Mouse (Mus musculus) layer of hippocampus, postnatal 25 days (tissue): ENCODE measurements around the gene Ppfibp1. TPM values are rescaled to one million over a fixed set of nuclear protein-coding genes. Genes with fewer than 3 reads are reported as not detected.

ENCODE experiments used
- DNase-seq, 2 experiments: peaks; one replicate each; pipeline ENCODE4 v3.0.0; 2022; ENCODE audit warnings: mixed read lengths in 2 of 2, low spot score in 1 of 2; ENCODE audit errors: extremely low spot score in 1 of 2
- total RNA-seq, 2 experiments: library from RNA; stranded (reverse); gene quantifications; 2 replicates each; pipeline ENCODE4 v1.2.3; 2021

The Ppfibp1 gene
- total RNA-seq, 2 experiments from 2014 or later = 40.9 to 41.7 TPM

DNA sequence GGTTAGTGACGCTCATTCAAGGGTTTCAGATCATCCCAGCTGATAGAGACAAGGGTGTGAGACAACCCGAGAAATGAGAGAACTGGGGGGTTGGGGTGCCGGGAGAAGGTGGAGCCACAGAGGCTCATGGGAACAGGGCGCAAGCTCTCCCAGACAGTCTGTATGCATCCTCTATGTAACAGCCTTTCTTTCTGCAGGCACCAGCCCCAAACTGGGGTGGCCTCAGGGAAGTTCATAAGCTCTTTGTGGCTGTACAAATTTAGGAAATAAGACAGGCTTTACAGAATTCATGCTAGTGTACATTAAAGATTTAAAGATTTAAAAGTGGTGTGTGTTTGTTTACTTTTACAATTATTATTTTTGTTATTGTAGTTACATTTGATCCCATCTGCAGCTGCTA is 8.0 kb upstream of the Ppfibp1 start:
- no peak for DNase-seq

DNA sequence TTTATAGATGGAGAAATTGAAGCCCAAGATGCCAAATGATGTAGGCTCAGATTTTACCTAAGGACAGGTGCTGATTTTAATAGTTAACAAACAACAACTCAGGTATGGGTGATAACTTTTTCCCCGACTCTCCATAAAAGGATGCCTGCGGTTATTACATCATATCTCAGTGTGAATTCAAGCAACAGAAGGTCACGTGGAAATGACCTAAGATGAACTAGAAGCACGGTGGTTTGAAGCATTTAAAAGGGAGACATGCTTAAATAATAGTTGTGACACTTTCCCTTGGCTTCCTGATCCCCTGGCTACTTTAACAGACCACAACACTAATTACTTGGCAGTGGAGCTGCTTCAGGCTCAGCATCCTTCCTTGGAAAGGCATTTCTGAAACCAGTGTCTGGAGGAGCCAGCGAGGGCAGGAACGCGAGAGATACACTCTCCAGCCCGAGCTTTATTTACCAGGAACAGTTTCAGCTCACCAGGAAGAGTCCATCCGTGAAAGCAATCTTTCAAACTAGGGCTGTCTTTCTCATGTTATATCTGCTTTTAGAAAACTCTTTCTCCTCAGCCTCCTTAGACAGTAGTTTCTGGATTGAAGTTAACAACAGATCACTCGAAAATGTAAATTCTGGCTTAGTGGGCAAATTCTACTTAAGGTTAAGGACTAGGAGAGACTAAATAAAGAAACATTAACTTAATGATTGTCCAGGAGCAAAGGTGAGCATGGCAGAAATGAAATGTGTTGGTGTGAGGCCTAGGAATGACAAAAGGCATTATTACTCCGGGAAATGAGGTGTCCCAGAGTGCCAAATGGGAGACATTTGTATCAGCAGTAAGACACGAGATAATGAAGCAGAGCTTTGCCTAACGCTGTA is 6.2 kb upstream of the Ppfibp1 start:
- no peak for DNase-seq

GRCm38 (mm10) chr6:146883426-146883825 is 4.9 kb upstream of the Ppfibp1 start:
- no peak for DNase-seq

- DNase-seq = no peak
Observed at GRCm38 (mm10) chr6:146884171-146884570, 4.1 kb upstream of the Ppfibp1 start.

DNA sequence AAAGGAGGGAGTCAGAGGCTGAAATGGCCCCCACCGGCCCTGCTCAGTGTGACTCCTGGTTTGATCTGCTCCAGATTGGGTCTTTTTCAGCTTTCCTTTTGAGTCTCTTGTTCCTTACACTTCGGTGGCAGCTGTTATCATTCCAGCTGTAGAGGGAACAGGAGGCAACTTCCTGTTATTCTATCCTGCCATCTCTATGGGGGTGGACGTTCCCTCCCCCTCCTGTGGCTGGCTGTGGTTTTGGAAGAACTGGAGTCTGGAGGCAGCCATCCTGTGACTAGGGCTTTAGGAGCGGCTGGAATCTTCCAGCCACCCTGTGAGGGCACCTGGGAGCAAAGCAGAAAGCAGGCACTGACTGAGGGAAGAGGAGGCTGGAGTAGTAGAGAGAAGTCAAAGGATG is 3.4 kb upstream of the Ppfibp1 start:
- DNase-seq = no peak

DNA sequence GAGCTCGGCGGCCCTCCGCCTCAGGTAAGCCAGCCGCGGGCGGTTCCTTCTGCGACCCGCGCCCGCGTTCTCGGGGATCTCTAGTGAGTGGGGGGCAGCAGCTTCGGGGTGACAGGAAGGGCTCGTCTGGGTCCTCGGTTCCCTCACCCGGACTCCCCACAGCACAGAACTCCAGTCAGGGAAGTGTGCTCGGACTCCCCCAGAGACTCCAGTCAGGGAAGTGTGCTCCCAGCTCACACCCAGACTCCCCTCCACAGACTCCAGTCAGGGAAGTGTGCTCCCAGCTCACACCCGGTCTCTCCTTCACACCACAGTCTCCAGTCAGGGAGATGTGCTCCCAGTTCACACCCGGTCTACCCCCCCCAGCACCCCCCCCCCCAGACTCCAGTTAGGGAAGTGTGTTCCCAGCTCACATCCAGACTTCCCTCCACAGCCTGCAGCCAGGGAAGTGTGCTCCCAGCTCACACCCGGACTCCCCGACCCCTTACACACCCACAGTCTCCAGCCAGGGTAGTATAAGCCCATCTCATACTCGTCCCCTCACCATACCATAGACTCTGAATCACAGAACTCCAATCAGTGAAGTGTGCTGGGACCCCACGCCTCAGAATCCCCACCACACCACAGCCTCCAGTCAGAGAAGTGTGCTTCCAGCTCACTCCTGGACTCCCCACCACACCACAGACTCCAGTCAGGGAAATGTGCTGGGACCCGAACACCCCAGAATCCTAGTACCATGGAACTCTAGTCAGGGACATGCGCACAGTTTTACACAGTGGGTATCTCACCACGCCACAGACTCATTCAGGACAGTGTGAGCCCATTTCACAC is 588 bp downstream of the Ppfibp1 start:
- DNase-seq = no peak

DNA sequence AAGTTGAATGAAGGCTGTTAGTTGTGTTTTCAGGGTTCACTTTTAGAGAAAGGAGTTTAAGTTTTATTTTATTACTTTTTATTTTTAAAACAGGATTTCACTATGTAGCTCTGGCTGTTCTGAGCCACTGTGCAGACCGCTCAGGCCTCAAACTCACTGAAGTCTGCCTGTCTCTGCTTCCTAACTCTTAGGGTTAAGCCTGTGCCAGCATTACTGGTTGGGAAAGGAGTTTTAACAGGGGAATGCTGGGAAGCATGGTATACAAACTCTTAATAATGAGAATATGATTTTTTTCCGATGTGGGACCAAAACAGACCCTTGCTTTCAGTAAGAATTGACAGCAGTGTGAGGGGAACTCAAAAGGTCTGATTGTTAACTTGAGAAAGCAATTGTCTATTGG is 1.9 kb downstream of the Ppfibp1 start:
- no peak for DNase-seq

- no peak for DNase-seq
Observed at GRCm38 (mm10) chr6:146890633-146891032, 2.3 kb downstream of the Ppfibp1 start.

GRCm38 (mm10) chr6:146893890-146894289 is 5.6 kb downstream of the Ppfibp1 start:
- DNase-seq = no peak

DNA sequence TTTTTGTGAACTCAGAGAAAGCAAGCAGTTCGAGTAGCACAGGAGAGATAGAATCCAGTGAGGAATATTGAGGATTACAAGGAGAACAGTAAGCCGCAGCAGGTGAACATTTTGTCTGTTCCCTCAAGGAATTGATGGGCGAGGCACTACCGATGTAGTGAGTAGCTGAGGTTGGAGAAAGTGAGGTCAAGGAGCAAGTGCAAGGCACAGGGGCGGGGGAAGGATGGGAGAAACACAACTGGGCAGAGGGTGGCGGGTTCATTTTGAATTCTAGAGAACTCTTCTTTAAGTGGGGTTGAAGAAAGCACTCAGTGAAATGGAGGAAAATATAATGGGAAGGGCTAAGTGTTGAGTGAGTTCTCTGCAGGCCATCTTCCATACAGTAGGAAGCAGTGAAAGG is 10.4 kb downstream of the Ppfibp1 start:
- no peak for DNase-seq

DNA sequence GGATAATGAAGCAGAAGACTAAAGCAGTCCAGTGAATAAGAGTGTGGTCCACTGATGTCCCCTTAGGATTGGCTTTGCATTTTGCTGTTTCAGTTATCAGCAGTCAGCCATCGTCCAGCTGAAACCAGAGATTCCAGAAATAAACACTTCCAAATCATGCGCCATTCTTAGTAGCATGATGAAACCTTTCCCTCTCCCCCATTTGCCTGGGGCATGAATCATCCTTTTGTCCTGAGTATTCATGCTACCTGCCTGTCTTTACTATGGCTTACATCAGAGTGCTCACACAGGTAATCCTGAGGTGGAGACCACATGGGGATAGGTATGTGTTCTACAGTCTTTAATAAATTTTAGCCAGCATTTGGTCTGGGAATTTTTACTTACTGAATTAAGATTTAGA is 11.4 kb downstream of the Ppfibp1 start:
- no peak for DNase-seq

DNA sequence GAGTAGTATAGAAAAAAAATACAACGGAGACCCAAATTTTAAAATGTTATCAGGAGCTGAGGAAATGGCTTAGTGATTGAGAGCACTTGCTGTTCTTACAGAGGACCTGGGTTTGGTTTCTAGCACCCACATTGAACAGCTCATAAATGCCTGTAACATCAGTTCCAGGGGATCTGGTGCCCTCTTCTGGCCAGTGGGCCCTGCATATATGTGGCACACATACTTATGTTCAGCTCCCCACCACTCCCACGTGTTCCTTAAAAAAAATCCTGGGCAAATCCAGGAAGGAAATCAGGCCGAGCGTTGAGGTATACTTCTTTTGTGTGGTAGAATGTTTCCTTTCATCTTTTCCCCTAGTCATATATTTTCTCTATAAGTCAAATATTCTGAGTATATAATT is 13.6 kb downstream of the Ppfibp1 start:
- DNase-seq = no peak

DNA sequence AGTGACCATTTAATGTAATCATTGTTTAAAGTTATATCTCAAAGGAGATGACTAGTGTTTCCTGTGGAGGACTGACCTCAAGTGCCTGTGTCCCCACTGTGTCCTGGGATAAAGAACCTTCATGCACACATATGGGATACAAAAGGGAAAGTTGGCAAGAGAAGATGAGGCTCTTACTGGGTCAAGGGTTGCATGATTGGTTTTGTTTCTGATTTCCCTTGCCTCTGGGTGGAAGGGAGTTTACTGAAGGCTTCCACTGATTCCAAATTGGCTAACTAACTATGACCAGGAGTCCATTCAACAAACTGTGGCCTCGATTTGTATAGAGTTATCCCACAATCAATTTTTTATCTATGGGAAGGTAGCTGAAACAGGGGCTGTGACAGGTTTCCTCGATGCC is 15.3 kb downstream of the Ppfibp1 start:
- DNase-seq = no peak

GRCm38 (mm10) chr6:146904707-146905106 is 16.4 kb downstream of the Ppfibp1 start:
- no peak for DNase-seq

DNA sequence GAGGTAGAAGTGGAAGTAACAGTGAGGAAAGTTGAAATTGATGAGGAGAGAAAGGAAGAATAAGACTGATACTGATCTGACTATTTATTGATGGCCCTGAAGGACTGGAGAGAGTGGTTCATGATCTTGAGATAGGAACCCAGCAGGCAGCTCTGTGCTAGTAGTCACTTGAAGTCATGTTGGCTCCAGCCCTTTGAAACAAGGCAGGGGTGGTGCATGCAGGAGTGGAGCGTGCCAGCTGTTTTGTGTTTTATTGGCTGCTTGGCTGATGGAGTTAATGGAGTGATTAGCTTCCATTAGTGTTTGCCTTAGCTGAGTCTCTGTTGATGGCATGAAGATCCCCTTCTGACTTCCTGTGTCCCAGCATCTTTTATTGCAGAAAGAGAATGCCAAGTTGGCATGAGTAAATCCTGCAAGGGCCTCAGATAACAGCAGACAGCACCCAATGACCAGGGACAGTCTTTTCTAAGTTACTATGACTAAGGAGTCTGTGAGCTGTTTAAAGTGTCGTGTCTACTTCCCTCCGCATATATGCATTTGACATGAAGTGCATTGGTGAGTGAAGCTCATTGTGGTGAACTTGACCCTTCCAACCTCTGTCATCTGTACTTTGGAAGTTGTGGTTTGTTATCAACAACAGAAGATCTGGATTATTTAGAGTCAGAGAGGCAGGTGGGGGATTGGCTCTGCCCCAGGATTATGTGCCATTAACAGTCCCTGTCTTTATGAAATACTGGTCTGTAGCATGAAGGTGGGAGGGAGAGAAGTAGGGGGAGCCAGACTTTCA is 17.9 kb downstream of the Ppfibp1 start:
- DNase-seq = no peak

- no peak for DNase-seq
Observed at GRCm38 (mm10) chr6:146907061-146907794, 18.9 kb downstream of the Ppfibp1 start.

DNA sequence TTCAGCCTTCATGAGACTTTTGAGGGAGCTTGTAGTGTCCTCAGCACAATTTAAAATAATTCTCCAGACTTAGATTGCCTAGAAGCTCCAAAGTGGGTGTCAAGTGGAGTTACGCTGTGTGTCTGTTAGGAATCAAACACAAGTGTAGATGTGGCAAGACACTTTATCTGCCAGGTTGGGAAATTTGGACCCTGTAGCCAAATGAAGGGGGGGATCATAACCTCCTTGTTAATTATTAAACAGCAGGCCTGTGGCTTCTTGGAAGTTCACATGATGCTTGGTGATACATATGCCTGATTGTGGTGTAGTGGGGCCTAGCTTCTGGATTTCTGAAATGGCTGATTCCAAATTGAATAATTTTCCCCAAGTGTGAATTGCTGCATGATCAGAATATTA is 19.5 kb downstream of the Ppfibp1 start:
- DNase-seq = no peak

DNA sequence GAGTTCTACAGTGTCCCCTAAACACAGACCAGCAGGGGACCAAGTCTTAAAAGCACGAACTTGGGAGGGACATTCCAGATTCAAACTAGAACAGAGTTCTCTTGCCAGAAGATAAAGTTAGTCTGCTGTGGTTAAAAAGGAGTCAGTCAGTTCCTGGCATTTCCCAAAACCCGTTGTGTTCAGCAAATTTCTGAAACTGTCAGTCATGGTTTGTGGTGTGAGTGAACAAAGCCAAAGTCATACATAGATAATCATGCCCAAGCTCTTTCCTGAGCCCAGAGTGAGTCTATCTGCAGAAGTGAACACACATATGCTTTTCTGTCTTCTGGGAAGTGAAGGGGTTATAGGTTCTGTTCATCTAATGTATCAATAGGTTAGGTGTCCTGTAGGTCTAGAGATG is 20.5 kb downstream of the Ppfibp1 start:
- no peak for DNase-seq

DNA sequence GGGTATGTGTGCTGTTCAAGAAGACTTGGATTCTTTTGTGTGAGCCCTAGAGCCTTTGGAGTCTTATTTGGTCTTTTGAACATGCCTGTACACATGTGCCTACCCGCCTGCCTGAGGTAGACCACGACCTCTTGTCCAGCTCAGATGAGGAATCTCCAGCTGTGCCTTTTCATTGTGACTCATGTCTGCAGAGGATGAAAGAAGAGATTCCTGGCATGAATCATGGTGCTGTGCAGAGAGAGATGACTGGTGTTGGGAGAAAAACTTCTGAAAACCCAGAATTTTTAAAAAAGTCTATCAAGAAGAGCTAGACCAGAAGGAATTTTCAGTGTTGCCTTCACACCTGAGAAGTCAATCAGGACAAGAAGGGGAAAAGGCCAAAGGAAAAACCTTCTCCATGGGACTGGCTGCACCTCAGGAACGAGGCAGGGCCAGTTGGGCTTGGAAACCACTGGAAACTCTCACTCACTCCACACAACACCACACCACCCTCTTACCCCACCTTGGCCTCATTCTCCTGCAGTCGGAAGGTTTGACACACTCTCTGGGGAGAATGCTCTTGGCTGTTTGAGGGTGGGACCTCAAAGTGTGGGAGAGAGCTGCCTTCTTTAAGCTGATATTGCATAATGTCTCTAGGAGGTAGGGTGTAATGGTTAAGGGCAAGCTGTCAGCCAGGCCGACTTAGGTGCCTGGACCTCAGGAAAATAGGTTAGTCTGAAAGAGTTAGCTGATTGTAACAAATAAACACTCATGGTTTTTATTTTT is 21.6 kb downstream of the Ppfibp1 start:
- DNase-seq = no peak
